Mouse (Mus musculus): ENCODE measurements around the gene Cbs. TPM values are rescaled to one million over a fixed set of nuclear protein-coding genes. Genes with fewer than 3 reads are reported as not detected.

Gene Cbs
- polyA plus RNA-seq, 2 experiments: 4.6 to 4.8 TPM

DNA sequence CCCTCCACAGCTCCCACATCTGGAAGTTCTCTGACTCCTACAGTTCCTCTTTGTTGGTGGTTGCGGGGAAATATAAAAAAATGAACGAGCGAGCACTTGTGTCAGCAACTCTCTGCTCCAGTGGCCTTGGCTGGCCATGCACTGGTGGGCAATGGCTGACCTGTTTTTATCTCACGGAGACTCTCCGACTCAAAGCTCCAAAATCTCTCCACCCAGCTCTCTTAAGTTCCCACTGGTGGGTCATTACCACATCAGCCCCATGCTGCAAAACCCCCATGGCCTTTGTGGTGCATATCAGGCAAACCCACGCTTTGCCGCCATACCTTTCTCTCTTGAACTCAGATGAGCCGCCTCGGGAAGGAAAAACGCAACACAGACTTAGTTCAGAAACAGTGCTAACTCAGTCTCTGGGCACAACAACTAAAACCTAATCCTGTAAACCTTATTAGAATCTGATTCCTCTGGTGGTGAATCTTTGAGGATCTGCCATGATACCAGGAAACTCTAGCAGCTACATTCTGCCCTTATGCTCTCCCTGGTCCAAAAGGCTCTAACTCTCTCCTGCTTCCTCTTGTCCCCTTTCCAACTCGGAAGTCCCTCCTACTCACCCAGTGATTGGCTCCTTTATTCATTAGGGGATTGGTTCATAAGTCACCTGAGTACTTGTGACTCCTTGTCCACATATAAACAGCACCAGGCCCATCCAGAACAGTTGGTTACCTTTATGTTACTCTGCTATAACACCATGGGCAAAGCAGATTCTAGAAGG lies 77.8 kb downstream of the Cbs start:
- H3K27ac ChIP-seq (replicated peaks; ENCODE audit: low read depth, low read length): no peak overlapping the region
- ATAC-seq (ENCODE audit: low FRiP score, low read depth) (no peak), DNase-seq (ENCODE audit: low spot score) (no peak)
- no peak overlapping the region for H3K4me3 ChIP-seq (replicated peaks; ENCODE audit: low read length)
- TF ChIP-seq POLR2A (IDR thresholded peaks at IDR 0.05; ENCODE audit: borderline replicate concordance, extremely low read depth, insufficient read depth, insufficient read length): no peak
- no peak overlapping the region for H3K9ac ChIP-seq (ENCODE audit: low read depth, low read length, severe bottlenecking)
- no peaks in the 10 kb centered on the region for H3K27me3 ChIP-seq (ENCODE audit: control insufficient read depth, insufficient read depth, low read length)
- 76% methylated on average over 11 of the region's 11 CpGs for whole genome bisulfite sequencing
- no peaks in the 10 kb centered on the region for H3K9me3 ChIP-seq (ENCODE audit: control insufficient read depth, low read length)
- peaks cover 19% of the 10 kb centered on the region for H3K4me1 ChIP-seq (ENCODE audit: control insufficient read depth, insufficient read depth, low read length)
- H3K36me3 ChIP-seq (ENCODE audit: control insufficient read depth, insufficient read depth, low read length): no peaks in the 10 kb centered on the region
- H3K4me2 ChIP-seq (replicated peaks; ENCODE audit: low read depth, low read length, severe bottlenecking): no peak overlapping the region

Small RNA genes within 50 kb of the gene (microRNA-seq; reads per million reads assigned to microRNA genes)
- not detected for gene Gm24970

Other genes starting within 250 kb of the Cbs start
- gene Wdr4, start 117.3 kb downstream of the Cbs start, polyA plus RNA-seq (2012; rRNA removed): 45.0 and 52.6 TPM in 2 replicates
- gene Wdr4, start 117.3 kb downstream of the Cbs start, polyA plus RNA-seq (2014; fragmentation: Nextera tagmentation; extraction: Ambion mirVana): 29.6 and 31.5 TPM in 2 replicates
- 86.4 and 103 TPM in 2 replicates for gene Ndufv3, start 117.1 kb downstream of the Cbs start, polyA plus RNA-seq (2012; rRNA removed)
- 277 and 285 TPM in 2 replicates for gene Ndufv3, start 117.1 kb downstream of the Cbs start, polyA plus RNA-seq (2014; fragmentation: Nextera tagmentation; extraction: Ambion mirVana)
- 30.1 and 34.6 TPM in 2 replicates for gene Pknox1, start 72.5 kb downstream of the Cbs start, polyA plus RNA-seq (2012; rRNA removed)
- gene Pknox1, start 72.5 kb downstream of the Cbs start, polyA plus RNA-seq (2014; fragmentation: Nextera tagmentation; extraction: Ambion mirVana): 35.8 and 39.4 TPM in 2 replicates
- 248 and 345 TPM in 2 replicates for gene U2af1, start 21.7 kb upstream of the Cbs start, polyA plus RNA-seq (2012; rRNA removed)
- 151 and 167 TPM in 2 replicates for gene U2af1, start 21.7 kb upstream of the Cbs start, polyA plus RNA-seq (2014; fragmentation: Nextera tagmentation; extraction: Ambion mirVana)
- gene Cryaa, start 40.6 kb upstream of the Cbs start, polyA plus RNA-seq (2012; rRNA removed): 0.05 and 0.06 TPM in 2 replicates
- 0.26 TPM in 1 of 2 replicates, not detected in the other for gene Cryaa, start 40.6 kb upstream of the Cbs start, polyA plus RNA-seq (2014; fragmentation: Nextera tagmentation; extraction: Ambion mirVana)
- 19.9 and 23.5 TPM in 2 replicates for gene Sik1, start 218.6 kb upstream of the Cbs start, polyA plus RNA-seq (2012; rRNA removed)
- 22.3 and 26.9 TPM in 2 replicates for gene Sik1, start 218.6 kb upstream of the Cbs start, polyA plus RNA-seq (2014; fragmentation: Nextera tagmentation; extraction: Ambion mirVana)

Data from limb, embryonic 14.5 days (tissue).